13 mouse cellular contexts compared by ENCODE assay signal in the genomic region with DNA sequence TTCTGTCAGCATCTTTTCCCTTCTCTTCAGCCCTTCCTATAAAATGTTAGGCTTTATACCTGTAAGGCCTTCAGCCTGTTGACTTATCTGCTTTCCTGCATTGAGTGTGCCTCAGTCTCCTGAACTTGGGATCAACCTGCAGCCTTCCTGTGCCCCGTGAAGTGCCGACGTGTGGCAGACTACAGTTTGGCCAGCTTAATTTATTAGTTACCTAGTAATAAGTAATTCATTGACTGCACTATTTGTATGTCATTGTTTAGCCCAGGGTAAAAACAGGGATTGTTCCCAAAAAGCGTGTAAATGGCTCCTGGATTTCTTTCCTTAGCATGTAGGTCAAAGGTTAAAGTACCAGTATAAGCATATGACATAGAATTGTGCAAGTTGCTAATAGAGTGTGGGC. TPM values are rescaled to one million over a fixed set of nuclear protein-coding genes. Genes with fewer than 3 reads are reported as not detected.
DNase-seq lines count a peak whose midpoint lies in the region; ATAC-seq lines count a peak whose summit lies in the region.
"Had no signal": no experiment of that assay in that cellular context is flagged by ENCODE, and none has a peak within 500 bp of the region (broad histone marks: within the 10 kb centered on the region; RNA-seq: fewer than 3 reads in every experiment).

No protein-coding gene starts in this region.

- peak overlapping the region; percentile 73 for H3K27ac ChIP-seq in heart, embryonic 13.5 days (replicated peaks)
- H3K27ac ChIP-seq in stomach, embryonic 15.5 days = peak overlapping the region; percentile 54; the same call in 1 of the 2 replicates
- no peak overlapping the region for H3K27ac ChIP-seq in forebrain, embryonic 11.5 days (ENCODE audit: low read depth, low read length)
- H3K27ac ChIP-seq: hindbrain, embryonic 10.5 days; intestine, embryonic 15.5 days had no signal

- ATAC-seq in heart, embryonic 13.5 days (ENCODE audit: extremely low read depth, insufficient number of reproducible peaks, low FRiP score, low TSS enrichment) = no peak
- no peak for ATAC-seq in megakaryocyte, adult 5-6 weeks (ENCODE audit: poor library complexity, severe bottlenecking)
- no peak for ATAC-seq in stomach, embryonic 15.5 days (ENCODE audit: insufficient read depth, low FRiP score, low read depth)
- ATAC-seq in forebrain, embryonic 11.5 days (replicated peaks; ENCODE audit: low FRiP score) = no peak
- ATAC-seq: intestine, embryonic 15.5 days had no signal

- DNase-seq in heart, adult 18-20 months = no peak
- peak; percentile 31 to 50 for DNase-seq in kidney, postnatal 25 days
- DNase-seq in right cerebral cortex, adult 18-20 months = no peak
- DNase-seq in forebrain, embryonic 11.5 days (ENCODE audit: low spot score) = no peak
- DNase-seq: cerebellum, adult 9-10 months; lung, postnatal 4 days; thymus, postnatal 36 days had no signal

- 64% methylated on average over 4 of the region's 4 CpGs for WGBS in heart, embryonic 13.5 days
- WGBS in stomach, embryonic 15.5 days = 60% methylated on average over 4 of the region's 4 CpGs
- 83% methylated on average over 4 of the region's 4 CpGs for WGBS in forebrain, embryonic 11.5 days

- peaks cover 14% of the 10 kb centered on the region for H3K36me3 ChIP-seq in heart, embryonic 13.5 days
- H3K36me3 ChIP-seq in megakaryocyte, embryonic 14.5 days (replicated peaks; ENCODE audit: low read length) = peaks cover 5% of the 10 kb centered on the region
- no peaks in the 10 kb centered on the region for H3K36me3 ChIP-seq in stomach, embryonic 15.5 days
- no peaks in the 10 kb centered on the region for H3K36me3 ChIP-seq in forebrain, embryonic 11.5 days (ENCODE audit: control insufficient read depth, insufficient read depth, low read length)
- H3K36me3 ChIP-seq: intestine, embryonic 15.5 days had no signal

- no peak overlapping the region for H3K4me3 ChIP-seq in heart, embryonic 13.5 days
- peak overlapping the region; percentile 10 for H3K4me3 ChIP-seq in megakaryocyte, embryonic 14.5 days (replicated peaks)
- H3K4me3 ChIP-seq in stomach, embryonic 15.5 days (replicated peaks) = no peak overlapping the region
- no peak overlapping the region for H3K4me3 ChIP-seq in forebrain, embryonic 11.5 days (ENCODE audit: low read depth, low read length)
- H3K4me3 ChIP-seq: hindbrain, embryonic 10.5 days; intestine, embryonic 15.5 days had no signal

- H3K4me2 ChIP-seq in heart, embryonic 13.5 days = peak overlapping the region; percentile 56
- no peak overlapping the region for H3K4me2 ChIP-seq in stomach, embryonic 15.5 days
- H3K4me2 ChIP-seq in forebrain, embryonic 11.5 days (ENCODE audit: low read depth, low read length, severe bottlenecking) = no peak overlapping the region
- H3K4me2 ChIP-seq: intestine, embryonic 15.5 days had no signal

- H3K4me1 ChIP-seq in heart, embryonic 13.5 days = peaks cover 95% of the 10 kb centered on the region
- H3K4me1 ChIP-seq in megakaryocyte, embryonic 14.5 days = peaks cover 93% of the 10 kb centered on the region
- peaks cover 45% of the 10 kb centered on the region for H3K4me1 ChIP-seq in stomach, embryonic 15.5 days
- no peaks in the 10 kb centered on the region for H3K4me1 ChIP-seq in forebrain, embryonic 11.5 days (replicated peaks; ENCODE audit: control insufficient read depth, insufficient read depth, low read length)

- H3K9me3 ChIP-seq in heart, embryonic 13.5 days = no peaks in the 10 kb centered on the region
- H3K9me3 ChIP-seq in megakaryocyte, embryonic 14.5 days = no peaks in the 10 kb centered on the region
- no peaks in the 10 kb centered on the region for H3K9me3 ChIP-seq in stomach, embryonic 15.5 days
- no peaks in the 10 kb centered on the region for H3K9me3 ChIP-seq in forebrain, embryonic 11.5 days (ENCODE audit: control insufficient read depth, low read length)
- H3K9me3 ChIP-seq: hindbrain, embryonic 10.5 days; intestine, embryonic 15.5 days had no signal

- no peaks in the 10 kb centered on the region for H3K27me3 ChIP-seq in heart, embryonic 13.5 days (replicated peaks)
- H3K27me3 ChIP-seq in megakaryocyte, embryonic 14.5 days (replicated peaks) = no peaks in the 10 kb centered on the region
- no peaks in the 10 kb centered on the region for H3K27me3 ChIP-seq in stomach, embryonic 15.5 days (replicated peaks)
- no peaks in the 10 kb centered on the region for H3K27me3 ChIP-seq in forebrain, embryonic 11.5 days (ENCODE audit: control insufficient read depth, insufficient read depth, low read length)
- H3K27me3 ChIP-seq: intestine, embryonic 15.5 days had no signal

- H3K9ac ChIP-seq in heart, embryonic 13.5 days = peak overlapping the region; percentile 45
- H3K9ac ChIP-seq in stomach, embryonic 15.5 days = no peak overlapping the region
- H3K9ac ChIP-seq in forebrain, embryonic 11.5 days (ENCODE audit: low read length) = no peak overlapping the region
- H3K9ac ChIP-seq: intestine, embryonic 15.5 days had no signal

RNA-seq across cellular contexts. Expression of gene Add3, which starts 46.2 kb away (rescaled TPM):
- polyA plus RNA-seq in heart, embryonic 13.5 days (2015; fragmentation: Nextera tagmentation; extraction: Ambion mirVana) = 120 and 121 TPM in 2 replicates
- 10 to 100 TPM; 44.3 to 52.5 TPM for total RNA-seq in heart, adult 18-20 months (2021)
- polyA plus RNA-seq in megakaryocyte, embryonic 14.5 days (2012; ENCODE audit: insufficient read depth, low replicate concordance) = 1.3 and 6.1 TPM in 2 replicates
- 235 and 240 TPM in 2 replicates for total RNA-seq in megakaryocyte, adult 5-6 weeks (2015)
- total RNA-seq in megakaryocyte, adult 5-6 weeks (2017) = 317 and 336 TPM in 2 replicates
- 89.0 and 96.1 TPM in 2 replicates for polyA plus RNA-seq in stomach, embryonic 15.5 days (2015; fragmentation: Nextera tagmentation; extraction: Ambion mirVana)
- 59.3 and 61.5 TPM in 2 replicates for polyA plus RNA-seq in forebrain, embryonic 11.5 days (2014; fragmentation: Nextera tagmentation; extraction: Ambion mirVana)

Comparison
In these comparisons a context has a peak if more than half of its experiments do, and no peak if none do; other contexts are left out.
1. DNase-seq: peak in kidney, postnatal 25 days (2 of 2); none in heart, adult 18-20 months (0 of 2), right cerebral cortex, adult 18-20 months (single experiment) and forebrain, embryonic 11.5 days (single experiment).